Mouse (Mus musculus) induced T-regulatory cell, adult 2 months (primary cell): ENCODE measurements around the gene Hectd3.

Experiments
- DNase-seq: peaks from one replicate; pipeline ENCODE4 v3.0.0-alpha.2; 2012; ENCODE audit warnings: low read depth

Gene Hectd3

GRCm38 (mm10) chr4:117017738-117018137, 22.6 kb downstream of the Hectd3 start:
- DNase-seq: peak; percentile 49

DNA sequence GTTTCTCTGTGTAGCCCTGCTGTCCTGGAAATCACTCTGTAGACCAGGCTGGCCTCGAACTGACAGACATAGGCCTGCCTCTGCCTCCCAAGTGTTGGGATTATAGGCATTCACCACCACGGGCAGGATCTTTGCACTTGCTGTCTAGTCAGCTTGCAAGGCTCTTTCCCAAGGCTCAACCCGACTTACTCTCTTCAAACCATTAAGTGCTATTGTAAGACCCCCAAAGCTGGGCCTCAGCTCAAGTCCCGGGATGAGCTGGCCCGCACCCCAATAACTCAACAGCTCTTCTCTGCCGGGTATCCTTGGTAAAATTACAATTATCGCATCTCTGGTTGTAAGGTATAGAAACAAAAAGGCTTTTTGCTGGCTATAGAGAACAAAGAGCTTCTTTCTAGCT, 23.2 kb downstream of the Hectd3 start:
- DNase-seq: no peak

- DNase-seq: peak; percentile 94
These were observed 24.4 kb downstream of the Hectd3 start, which contains the start of gene Eif2b3 for GRCm38 (mm10) chr4:117019206-117020134. Gene Eif2b3 (plus strand): TSS chr4:117019402.

DNA sequence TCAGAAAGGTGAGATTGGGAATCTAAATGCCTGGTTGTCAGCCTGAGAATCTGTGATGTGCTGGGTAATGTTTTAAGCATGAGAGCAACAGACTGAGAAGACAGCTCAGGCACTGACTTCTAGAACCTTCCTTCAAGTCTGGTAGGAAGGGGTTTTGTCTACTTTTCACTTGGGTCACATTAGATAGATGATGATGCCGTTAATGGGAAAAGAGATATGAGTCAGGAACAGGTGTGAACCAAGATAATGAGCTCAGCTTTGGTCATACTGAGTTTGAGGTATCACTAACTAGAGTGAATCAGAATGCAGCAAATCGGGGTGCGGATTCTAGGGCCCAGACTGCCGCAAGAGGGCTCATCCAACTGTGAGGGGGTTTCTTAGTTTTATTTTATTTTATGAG, 28.4 kb downstream of the Hectd3 start:
- DNase-seq: no peak

DNA sequence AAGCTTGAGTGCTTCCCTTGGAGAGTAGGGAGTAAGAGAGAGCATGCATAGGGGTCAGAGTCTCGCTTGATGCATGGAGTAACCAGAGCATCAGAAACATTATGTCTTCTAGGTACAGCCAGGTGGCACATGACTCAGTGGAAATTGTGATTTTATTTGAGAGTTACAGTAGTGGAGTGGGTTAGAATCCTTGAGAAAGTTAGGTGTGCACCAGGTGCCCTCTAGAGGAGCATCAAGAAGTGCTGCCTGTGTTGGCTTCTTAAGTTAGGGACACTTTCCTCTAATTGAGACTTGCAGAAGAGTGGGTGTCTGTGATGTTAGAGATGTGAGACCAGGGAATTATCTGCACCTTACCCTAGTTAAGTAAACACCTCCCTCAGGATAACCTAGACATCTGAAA, 36.0 kb downstream of the Hectd3 start:
- peak; percentile 45 for DNase-seq

DNA sequence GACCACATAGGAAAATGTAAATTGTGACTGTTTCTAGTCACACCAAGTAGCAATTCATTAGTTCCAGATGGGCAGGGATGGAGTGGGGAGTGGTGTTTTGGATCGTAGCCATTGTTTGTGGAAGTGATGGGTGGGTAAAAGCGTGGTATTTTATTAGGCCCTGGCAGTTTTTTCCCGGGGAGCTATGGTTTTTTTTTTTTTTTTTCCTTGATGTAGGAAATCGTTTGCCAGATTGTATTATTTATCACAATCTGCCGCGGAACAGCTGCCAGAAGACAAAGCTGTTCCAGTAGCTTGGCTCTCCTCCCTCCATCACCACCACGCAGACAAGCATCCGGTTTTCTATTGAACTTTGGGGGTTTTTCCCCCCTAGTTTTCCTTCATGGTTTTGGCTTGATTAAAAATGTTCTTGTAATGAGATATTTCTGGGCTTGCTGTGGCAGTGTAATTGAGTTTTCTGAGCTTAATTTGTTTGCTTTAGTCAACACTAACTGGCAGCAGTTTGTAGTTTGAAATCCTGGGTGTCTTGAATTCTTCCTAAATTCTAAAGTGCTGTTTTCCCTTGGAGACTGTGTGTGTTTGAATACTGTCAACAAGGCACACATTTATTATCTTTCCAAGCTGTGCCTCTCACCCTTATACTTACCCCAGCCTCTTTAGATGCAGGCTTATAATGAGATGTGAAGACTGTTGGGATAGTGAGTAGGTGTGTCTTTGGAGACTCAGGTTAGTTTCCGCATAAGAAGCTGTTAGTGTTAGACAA, 45.0 kb downstream of the Hectd3 start:
- no peak for DNase-seq

DNA sequence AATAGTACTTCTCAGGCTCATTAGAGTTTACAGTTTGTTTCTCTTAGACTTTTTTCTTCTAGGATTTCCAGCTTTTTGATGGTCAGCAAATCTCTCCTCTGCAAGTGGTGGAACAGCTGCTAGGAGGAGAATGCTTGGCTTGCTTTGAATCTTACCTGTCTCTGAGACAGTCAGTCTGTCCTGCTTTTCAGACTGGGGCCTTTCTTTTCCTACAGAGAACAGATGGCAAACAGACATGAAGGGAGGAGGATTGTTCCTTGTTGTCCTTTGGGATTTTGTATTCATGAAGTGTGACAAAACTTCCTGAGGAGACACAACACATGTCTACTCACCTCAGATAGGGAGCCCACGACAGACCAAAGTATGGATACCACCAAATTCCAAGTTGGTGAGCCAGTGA, 45.7 kb downstream of the Hectd3 start:
- DNase-seq: no peak

DNA sequence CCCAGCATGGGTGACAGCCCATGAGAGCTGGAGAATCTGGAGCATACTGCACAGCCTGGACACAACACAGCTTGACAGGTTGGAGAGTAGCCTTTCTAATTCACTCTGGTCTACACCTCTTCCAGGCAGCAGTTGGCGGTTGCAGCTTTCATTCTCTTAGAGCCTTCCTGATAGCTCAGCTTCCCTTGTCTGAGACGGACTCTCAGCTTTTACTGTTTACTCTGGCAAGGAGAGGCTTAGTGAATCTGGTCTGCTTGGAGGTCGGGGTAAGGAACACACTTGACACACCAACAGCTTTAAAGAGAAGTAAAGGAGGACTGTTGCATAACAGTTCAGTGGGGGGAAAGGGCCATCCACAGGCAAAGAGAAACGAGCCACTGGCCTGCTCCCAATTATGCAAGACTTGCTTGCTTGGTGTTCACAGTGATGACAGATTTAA, 46.2 kb downstream of the Hectd3 start:
- no peak for DNase-seq

- no peak for DNase-seq
These were observed 53.7 kb downstream of the Hectd3 start for GRCm38 (mm10) chr4:117048836-117049235.

DNA sequence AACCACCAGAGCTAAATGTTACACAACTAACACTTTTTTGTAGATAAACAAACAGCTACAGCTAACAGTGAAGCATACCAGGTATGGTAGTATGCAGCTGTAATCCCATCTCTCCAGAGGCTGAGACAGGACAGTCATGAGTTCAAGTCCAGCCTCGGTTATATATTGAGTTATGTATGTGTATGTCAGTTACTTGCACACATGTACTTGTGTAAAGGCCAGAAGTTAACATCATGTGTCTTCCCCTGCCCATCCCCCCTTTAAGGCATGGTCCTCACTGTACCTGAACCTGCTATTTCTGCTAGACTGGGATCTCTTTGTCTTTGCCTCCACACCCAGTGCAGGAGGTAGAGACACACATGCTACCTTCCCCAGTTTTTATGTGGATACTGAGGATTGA, 54.4 kb downstream of the Hectd3 start:
- no peak for DNase-seq

- DNase-seq: no peak
These were observed 57.5 kb downstream of the Hectd3 start for GRCm38 (mm10) chr4:117052626-117053025.

- DNase-seq: no peak
These were observed 58.8 kb downstream of the Hectd3 start for GRCm38 (mm10) chr4:117053956-117054355.
